Mouse (Mus musculus) thymus, adult 2 months (tissue): Measurements from ENCODE around the gene Xrra1.

ENCODE experiments used
- CTCF ChIP-seq: fragments of 200-500 bp; IDR thresholded peaks from 2 replicates; pipeline ENCODE4 v1.5.1; 2012; ENCODE audit warnings: mild to moderate bottlenecking, control low read depth, low read length, moderate library complexity, borderline replicate concordance; ENCODE audit not compliant: control insufficient read depth, poor library complexity, insufficient read depth; ENCODE audit errors: extremely low read depth
- POLR2A ChIP-seq: fragments of 200-500 bp; IDR thresholded peaks from 2 replicates; pipeline ENCODE4 v1.6.1; 2012; ENCODE audit warnings: mild to moderate bottlenecking, low read length, control low read depth, moderate library complexity; ENCODE audit not compliant: control insufficient read depth, poor library complexity, insufficient read depth; ENCODE audit errors: extremely low read depth

DNA sequence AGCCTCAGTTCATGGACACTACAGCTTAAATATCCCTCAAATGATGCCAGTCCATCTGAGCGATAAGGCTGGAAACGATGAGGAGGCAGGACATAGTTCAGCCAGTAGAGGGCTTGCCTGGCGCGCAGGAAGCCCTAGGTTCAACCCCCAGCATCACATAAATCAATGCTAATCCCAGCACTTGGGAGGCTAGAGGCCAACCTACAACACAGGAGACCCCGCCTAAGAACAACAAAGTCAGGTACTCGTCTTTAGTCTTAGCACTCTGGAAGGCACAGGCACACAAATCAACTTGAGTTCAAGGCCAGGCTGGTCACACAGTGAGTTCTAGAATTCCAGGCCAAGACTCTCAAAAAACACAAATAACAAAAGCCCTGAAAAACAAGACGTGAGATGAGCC, 5.6 kb upstream of the Xrra1 start:
- TF ChIP-seq CTCF = no peak
- TF ChIP-seq POLR2A = no peak
